Mouse (Mus musculus) spleen, adult 10 weeks (tissue): ENCODE data around the gene Nup54. TPM values are rescaled to one million over a fixed set of nuclear protein-coding genes. Genes with fewer than 3 reads are reported as not detected.

ENCODE experiments used
- polyA plus RNA-seq: library from polyadenylated mRNA; stranded (reverse); fragments of 350-450 nt; fragmentation: Illumina TruSeq; extraction: RNeasy Lipid Tissue Mini Kit (QIAGEN cat#74804); gene quantifications from one replicate; pipeline ENCODE4 v1.2.3, GENCODE M21; 2015; ENCODE audit warnings: low replicate concordance; ENCODE audit not compliant: insufficient read depth

Gene Nup54
- 51.3 TPM for polyA plus RNA-seq

DNA sequence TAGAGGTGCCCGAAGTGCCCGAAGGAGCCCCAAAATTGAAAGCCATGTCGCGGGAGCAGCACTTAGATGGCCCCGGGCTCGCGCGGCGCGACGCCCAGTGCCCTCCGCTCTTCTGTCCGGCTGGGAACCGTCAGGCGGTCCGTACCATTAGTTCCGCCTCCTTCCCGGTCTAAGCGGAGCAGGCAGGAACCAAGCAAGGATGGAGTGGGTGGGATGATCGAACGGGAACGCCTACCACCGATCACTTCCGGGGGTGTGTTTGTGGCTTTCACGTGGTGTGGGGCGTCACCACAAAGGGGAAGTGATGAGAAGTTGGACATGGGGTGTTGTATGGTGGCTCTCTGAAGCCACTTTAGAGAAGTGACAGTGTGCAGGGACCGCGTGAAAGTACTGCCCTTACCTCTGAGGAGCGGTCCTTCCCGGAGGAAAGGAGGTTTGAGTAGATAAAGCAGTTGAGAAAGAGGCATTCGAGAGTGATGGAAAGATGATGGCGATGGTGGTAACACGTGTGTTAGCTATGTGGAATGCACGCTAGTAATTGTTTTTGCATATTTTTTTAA, at the start of gene Nup54:
TSS of gene Nup54 (minus strand) at position 195 of the 560 bp plus-strand sequence.

Other genes with a start within 250 kb of the Nup54 start
- not detected for gene U90926, start 219.8 kb downstream of the Nup54 start, polyA plus RNA-seq
- 3.2 TPM for gene Ppef2, start 178.9 kb downstream of the Nup54 start, polyA plus RNA-seq
- 99.9 TPM for gene Naaa, start 157.0 kb downstream of the Nup54 start, polyA plus RNA-seq
- 53.9 TPM for gene Sdad1, start 124.7 kb downstream of the Nup54 start, polyA plus RNA-seq
- 50.2 TPM for gene Cxcl9, start 107.1 kb downstream of the Nup54 start, polyA plus RNA-seq
- 8.3 TPM for gene Art3, start 103.4 kb downstream of the Nup54 start, polyA plus RNA-seq
- 45.5 TPM for gene Cxcl10, start 86.3 kb downstream of the Nup54 start, polyA plus RNA-seq
- gene Scarb2, start 71.6 kb upstream of the Nup54 start, polyA plus RNA-seq: 97.7 TPM
- gene Fam47e, start 119.8 kb upstream of the Nup54 start, polyA plus RNA-seq: 0.15 TPM
- gene Stbd1, start 167.8 kb upstream of the Nup54 start, polyA plus RNA-seq: 41.8 TPM
- 2.0 TPM for gene Ccdc158, start 240.1 kb upstream of the Nup54 start, polyA plus RNA-seq
- gene Shroom3, start 248.2 kb upstream of the Nup54 start, polyA plus RNA-seq: 1.5 TPM